Mouse (Mus musculus) layer of hippocampus, adult 2 months (tissue): ENCODE data around the gene Cdca4. TPM values are rescaled to one million over a fixed set of nuclear protein-coding genes. Genes with fewer than 3 reads are reported as not detected.
A peak's percentile ranks its signal among the peaks of the same experiment; 100 is the strongest.

ENCODE experiments used
- DNase-seq, 2 experiments: peaks; one replicate each; pipeline ENCODE4 v3.0.0; 2022; ENCODE audit warnings: low spot score in 2 of 2
- H3K27ac ChIP-seq: fragments of 200-600 bp; 2 replicates; pipeline ENCODE4 v1.8.1; 2022
- H3K4me3 ChIP-seq: fragments of 200-600 bp; 2 replicates; pipeline ENCODE4 v1.8.1; 2022; ENCODE audit warnings: mild to moderate bottlenecking
- CTCF ChIP-seq: fragments of 200-600 bp; conservative IDR thresholded peaks from 2 replicates; pipeline ENCODE4 v1.8.1; 2022; ENCODE audit warnings: antibody characterized with exemption, mild to moderate bottlenecking, moderate library complexity
- long read RNA-seq, 2 experiments: library from polyadenylated mRNA; stranded (forward); transcript quantifications; one replicate each; pipeline ENCODE4 v2.0.0; 2021; ENCODE audit warnings: borderline mapping rate in 2 of 2
- total RNA-seq, 2 experiments: library from RNA; stranded (reverse); gene quantifications; 2 replicates each; pipeline ENCODE4 v1.2.3; 2021

Gene Cdca4
- total RNA-seq, result 10 to 100 TPM in 1 of 2 experiments, 1 to 10 TPM in 1; 7.1 to 10.8 TPM
- long read RNA-seq, experiment 1, partial matches to known transcripts, result 0 of 3 reads
- long read RNA-seq, experiment 1, other reads (novel, unspliced or antisense), result 1 of 3 reads
- long read RNA-seq, experiment 2, transcript Cdca4-202 (2 exons, 1,994 nt), result major isoform, 6 of 8 reads
- long read RNA-seq, experiment 2, partial matches to known transcripts, result 0 of 8 reads
- long read RNA-seq, experiment 2, other reads (novel, unspliced or antisense), result 2 of 8 reads

- DNase-seq, result peak; percentile 97 to 99
These were observed at the start of gene Cdca4 for GRCm38 (mm10) chr12:112829244-112829864. TSS of gene Cdca4 (minus strand) at chr12:112829423.

GRCm38 (mm10) chr12:112877607-112878020 is 48.4 kb upstream of the Cdca4 start:
- Histone ChIP-seq H3K27ac (no peak overlapping the region), H3K4me3 (peak overlapping the region; percentile 27; the same call in 1 of the 2 replicates)
- DNase-seq, result no peak
- TF ChIP-seq CTCF, result no peak

More at GRCm38 (mm10) chr12:112829244-112829864, at the start of gene Cdca4:
- peak within 1 kb of the TSS; percentile 90 for H3K4me3 ChIP-seq
- peak; percentile 18; the same call in 1 of the 2 replicates for TF ChIP-seq CTCF
- peak within 1 kb of the TSS; percentile 95 for H3K27ac ChIP-seq

GRCm38 (mm10) chr12:112877073-112877576 is 47.9 kb upstream of the Cdca4 start:
- peak overlapping the region; percentile 27; the same call in 1 of the 2 replicates for H3K4me3 ChIP-seq
- no peak for DNase-seq
- TF ChIP-seq CTCF, result no peak
- no peak overlapping the region for H3K27ac ChIP-seq

- Histone ChIP-seq H3K4me3 (peak overlapping the region; percentile 37), H3K27ac (peak overlapping the region; percentile 61; the same call in 1 of the 2 replicates)
- peak in 1 of 2 experiments; percentile 33 for DNase-seq
- no peak for TF ChIP-seq CTCF
These were observed 47.3 kb upstream of the Cdca4 start for GRCm38 (mm10) chr12:112876332-112877072.

GRCm38 (mm10) chr12:112875225-112876013 is 46.2 kb upstream of the Cdca4 start:
- TF ChIP-seq CTCF, result peak; percentile 94

GRCm38 (mm10) chr12:112874199-112874598 is 45.0 kb upstream of the Cdca4 start:
- no peak for DNase-seq
- Histone ChIP-seq H3K27ac (no peak overlapping the region), H3K4me3 (no peak overlapping the region)
- no peak for TF ChIP-seq CTCF

More at GRCm38 (mm10) chr12:112875225-112876013, 46.2 kb upstream of the Cdca4 start:
- DNase-seq, result peak; percentile 83 to 92
- Histone ChIP-seq H3K27ac (peak overlapping the region; percentile 61; the same call in 1 of the 2 replicates), H3K4me3 (no peak overlapping the region; the same call in 1 of the 2 replicates)

- TF ChIP-seq CTCF, result peak; percentile 80
- peak in 1 of 2 experiments; percentile 50 for DNase-seq
- no peak overlapping the region for H3K27ac ChIP-seq
- H3K4me3 ChIP-seq, result no peak overlapping the region
These were observed 44.4 kb upstream of the Cdca4 start for GRCm38 (mm10) chr12:112873452-112874190.

- peak in 1 of 2 experiments; percentile 6 for DNase-seq
- TF ChIP-seq CTCF, result no peak
- Histone ChIP-seq H3K4me3 (no peak overlapping the region), H3K27ac (no peak overlapping the region)
These were observed 43.8 kb upstream of the Cdca4 start for GRCm38 (mm10) chr12:112872991-112873390.

- Histone ChIP-seq H3K4me3 (no peak overlapping the region), H3K27ac (no peak overlapping the region)
- peak in 1 of 2 experiments; percentile 4 for DNase-seq
- no peak for TF ChIP-seq CTCF
These were observed 42.0 kb upstream of the Cdca4 start for GRCm38 (mm10) chr12:112871272-112871671.

GRCm38 (mm10) chr12:112870775-112871174 is 41.6 kb upstream of the Cdca4 start:
- H3K4me3 ChIP-seq, result no peak overlapping the region
- no peak for DNase-seq
- TF ChIP-seq CTCF, result no peak
- H3K27ac ChIP-seq, result no peak overlapping the region

GRCm38 (mm10) chr12:112869783-112870204 is 40.6 kb upstream of the Cdca4 start:
- no peak overlapping the region for H3K4me3 ChIP-seq
- peak in 1 of 2 experiments; percentile 6 for DNase-seq
- TF ChIP-seq CTCF, result no peak
- H3K27ac ChIP-seq, result no peak overlapping the region
